Mouse (Mus musculus) thymus, adult 2 months (tissue): ENCODE results near the gene Gm37240.

Experiments used
- CTCF ChIP-seq: fragments of 200-500 bp; IDR thresholded peaks from 2 replicates; pipeline ENCODE4 v1.5.1; 2012; ENCODE audit warnings: mild to moderate bottlenecking, control low read depth, low read length, moderate library complexity, borderline replicate concordance; ENCODE audit not compliant: control insufficient read depth, poor library complexity, insufficient read depth; ENCODE audit errors: extremely low read depth
- POLR2A ChIP-seq: fragments of 200-500 bp; IDR thresholded peaks from 2 replicates; pipeline ENCODE4 v1.6.1; 2012; ENCODE audit warnings: mild to moderate bottlenecking, low read length, control low read depth, moderate library complexity; ENCODE audit not compliant: control insufficient read depth, poor library complexity, insufficient read depth; ENCODE audit errors: extremely low read depth

- TF ChIP-seq POLR2A = no peak
- TF ChIP-seq CTCF = no peak
These were observed 123.1 kb downstream of the Gm37240 start for GRCm38 (mm10) chr3:85764008-85764834.
